Mouse (Mus musculus): Measurements from ENCODE around the gene Pttg1.

Pttg1 gene

DNA sequence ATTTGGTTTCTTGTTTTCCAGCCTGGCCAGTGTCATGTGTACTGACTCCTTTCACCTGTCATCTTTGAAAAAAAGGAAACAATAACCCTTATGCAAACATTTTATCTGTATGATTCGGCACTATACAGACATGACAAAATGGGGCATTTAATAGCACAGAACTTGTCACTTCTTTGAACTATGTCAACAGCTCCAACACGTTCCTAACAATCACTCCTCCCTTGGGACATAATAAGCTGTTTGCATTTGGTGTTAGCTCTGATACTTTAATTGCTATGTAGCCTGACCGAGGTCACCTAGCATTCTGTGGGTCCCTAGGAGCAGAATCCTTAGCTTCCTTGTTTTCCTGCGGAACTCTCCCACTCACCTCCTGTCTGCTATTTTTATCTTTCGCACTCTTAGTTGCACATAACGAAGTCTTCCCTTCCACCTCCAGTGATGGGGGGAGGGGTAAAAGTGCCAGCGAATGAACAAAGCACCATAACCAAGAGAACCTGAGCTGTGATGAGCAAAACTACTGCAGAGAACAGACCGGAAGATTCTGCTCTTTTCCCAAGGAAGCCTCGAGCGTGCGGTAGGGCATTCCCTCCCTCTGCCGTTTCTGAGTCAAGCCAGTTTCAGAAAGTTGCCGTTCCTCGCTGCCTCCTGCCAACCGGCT, 21.8 kb downstream of the Pttg1 start:
- no peak for DNase-seq

DNA sequence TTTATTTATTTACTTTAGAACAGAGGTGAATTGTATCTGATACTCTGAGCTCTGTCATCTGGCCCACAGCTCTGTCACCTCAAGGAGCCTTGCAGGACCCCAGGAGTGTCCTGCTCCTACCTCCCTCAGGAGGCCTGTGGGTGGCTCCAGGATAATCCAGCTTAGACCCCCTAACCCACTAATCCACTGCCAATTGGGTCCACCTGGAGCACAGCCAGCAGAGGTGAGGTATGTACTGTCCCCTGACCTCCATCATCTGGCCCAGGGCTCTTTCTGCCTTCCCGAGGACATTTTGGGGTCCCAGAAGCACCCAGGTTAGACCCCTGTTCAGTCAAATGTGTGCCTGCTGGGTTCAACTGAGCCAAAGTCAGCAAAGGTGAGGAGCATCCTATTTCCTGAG, 25.9 kb downstream of the Pttg1 start:
- no peak for DNase-seq

DNA sequence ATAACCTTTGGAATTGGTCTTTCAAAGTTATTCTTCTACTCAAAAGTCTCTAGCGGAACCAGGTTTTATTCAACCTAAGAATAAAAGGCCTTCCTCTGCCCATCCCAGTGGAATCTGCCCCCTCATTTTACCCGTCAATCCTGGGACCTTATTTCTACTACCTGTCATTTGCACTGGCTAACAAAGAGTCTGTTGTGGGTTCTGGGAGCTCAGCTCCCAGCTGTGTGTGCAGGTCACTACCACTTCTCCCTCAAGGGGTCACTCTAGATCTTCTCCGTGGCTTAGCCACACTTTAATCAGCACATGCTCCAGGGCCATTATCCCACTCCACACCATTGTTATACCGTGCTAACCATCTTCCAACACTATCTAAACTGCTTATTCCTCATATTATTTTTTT, 26.8 kb downstream of the Pttg1 start:
- no peak for DNase-seq

DNA sequence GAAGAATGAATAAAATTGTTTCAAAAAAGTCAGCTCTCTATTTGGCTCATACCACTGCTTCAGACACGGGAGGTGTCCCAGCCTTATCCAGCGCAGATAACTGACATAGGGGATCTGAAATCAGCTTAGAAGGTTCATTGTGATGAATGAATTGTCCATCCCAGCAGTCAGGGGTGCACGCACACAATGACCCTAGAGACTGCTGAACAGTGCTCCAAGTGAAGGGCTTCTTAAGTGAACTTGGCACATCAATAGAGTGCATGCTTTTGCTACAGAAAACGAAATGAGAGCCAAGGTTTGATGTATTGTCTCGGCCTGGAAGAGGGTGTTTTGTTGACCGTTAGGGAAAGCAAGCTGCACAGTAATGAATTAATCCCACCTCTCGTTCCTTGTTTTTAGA, 29.4 kb downstream of the Pttg1 start:
- no peak for DNase-seq

DNA sequence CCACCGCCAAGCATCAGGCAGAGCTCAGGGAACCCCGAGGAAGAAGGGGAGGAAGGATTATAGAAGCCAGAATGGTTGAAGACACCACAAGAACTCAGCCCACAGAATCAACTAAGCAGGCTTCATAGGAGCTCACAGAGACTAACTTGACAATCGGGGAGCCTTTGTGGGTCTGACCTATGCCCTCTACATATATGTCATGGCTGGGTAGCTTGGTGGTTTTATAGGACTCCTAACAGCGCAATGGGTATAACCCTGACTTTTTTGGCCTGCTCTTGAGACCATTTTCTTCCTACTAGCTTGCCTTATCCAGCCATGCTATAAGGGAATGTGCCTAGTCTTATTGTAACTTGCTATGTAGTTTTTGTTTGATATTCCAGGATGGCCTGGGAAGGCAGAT, 29.8 kb downstream of the Pttg1 start:
- DNase-seq: no peak

DNA sequence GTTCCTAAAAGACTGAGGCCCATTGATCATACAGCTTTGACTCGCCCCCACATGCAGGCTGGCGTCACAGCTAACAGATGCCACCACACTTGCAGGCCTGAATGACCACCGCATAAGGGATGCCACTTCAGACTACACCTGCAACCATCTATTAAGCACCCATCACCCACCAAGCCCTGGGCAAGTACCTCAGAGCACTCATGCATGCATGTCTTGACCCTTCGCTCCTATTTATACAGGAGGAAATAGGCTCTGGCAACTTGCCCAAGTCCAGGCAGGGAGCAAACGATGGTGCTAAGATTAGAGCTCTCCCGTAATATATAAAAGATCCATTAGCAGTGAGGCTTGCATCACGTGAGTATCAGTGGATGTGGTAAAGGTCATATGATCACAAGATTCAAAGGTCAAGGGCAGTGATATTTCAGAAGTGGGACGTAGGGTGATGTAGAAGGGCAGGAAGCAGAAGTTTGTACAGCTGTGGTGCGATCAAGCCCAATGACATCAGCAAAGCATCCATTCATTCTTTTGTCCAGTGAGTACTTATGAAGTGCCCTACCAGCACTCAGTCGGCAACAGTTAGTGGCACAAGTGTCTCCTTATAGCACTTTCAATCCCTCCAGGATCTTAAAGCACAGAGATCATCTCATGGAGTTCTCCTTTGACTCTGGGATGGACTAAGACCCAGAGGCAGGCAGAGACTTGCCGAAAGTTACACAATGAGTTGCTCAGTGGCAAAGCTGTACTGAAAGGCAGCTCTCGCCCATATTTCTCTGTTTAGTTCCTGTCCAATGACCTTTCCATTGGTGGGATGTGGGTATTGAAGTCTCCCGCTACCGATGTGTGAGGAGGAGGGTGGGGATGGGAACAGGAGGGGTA, 30.7 kb downstream of the Pttg1 start:
- DNase-seq: no peak

DNA sequence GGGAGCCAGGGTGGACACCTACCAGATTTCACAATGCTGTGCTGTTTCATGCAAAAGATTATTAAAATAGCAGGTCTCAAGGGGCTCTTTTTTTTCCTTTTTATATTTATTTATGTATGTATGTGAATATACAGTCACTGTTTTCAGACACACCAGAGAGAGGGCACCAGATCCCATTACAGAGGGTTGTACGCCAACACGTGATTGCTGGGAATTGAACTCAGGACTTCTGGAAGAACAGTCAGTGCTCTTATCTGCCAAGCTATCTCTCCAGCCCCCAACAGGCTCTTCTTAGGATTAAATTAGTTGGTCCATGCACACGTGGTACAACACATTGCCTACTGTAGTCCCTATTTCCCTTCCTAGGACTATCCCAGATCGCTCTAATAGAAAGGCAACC, 32.7 kb downstream of the Pttg1 start:
- DNase-seq: no peak

DNA sequence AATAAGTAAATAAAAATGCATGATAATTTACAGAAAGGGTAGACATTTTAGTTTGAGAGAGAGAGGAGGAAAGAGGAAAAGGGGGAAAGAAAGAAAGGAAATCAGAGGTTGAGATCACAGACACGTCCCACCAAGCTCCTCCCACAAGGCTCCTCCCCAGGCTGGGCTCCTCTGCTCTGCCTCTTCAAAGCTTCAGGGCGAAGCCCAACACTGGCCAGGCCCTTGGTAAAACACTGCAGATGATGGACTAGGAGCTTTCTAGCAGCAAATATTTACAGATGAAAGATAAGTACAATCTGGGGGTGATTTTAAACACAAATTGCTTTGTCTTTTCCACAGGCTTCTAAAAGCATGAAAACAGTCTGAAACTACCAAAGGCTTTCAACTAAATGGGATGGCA, 33.3 kb downstream of the Pttg1 start:
- no peak for DNase-seq

DNA sequence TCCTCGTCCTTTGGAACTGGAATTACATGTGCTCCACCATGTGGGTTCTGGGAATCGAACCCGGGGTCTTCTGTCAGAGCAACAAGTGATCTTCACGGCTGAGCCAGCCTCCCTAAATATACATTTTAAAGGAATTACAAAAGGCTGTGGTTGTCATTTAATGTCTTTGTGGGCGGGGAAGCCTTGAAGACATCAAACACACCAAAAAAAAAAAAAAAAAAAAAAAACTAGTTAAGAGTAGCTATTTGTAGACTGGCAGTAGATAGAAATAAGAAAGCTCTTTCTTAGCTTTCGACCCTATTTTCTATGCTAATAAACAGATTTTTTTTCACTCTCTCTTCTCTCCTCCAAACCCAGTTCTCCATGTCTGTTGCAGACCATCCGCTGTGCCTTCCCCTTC, 36.9 kb downstream of the Pttg1 start:
- DNase-seq: no peak

DNA sequence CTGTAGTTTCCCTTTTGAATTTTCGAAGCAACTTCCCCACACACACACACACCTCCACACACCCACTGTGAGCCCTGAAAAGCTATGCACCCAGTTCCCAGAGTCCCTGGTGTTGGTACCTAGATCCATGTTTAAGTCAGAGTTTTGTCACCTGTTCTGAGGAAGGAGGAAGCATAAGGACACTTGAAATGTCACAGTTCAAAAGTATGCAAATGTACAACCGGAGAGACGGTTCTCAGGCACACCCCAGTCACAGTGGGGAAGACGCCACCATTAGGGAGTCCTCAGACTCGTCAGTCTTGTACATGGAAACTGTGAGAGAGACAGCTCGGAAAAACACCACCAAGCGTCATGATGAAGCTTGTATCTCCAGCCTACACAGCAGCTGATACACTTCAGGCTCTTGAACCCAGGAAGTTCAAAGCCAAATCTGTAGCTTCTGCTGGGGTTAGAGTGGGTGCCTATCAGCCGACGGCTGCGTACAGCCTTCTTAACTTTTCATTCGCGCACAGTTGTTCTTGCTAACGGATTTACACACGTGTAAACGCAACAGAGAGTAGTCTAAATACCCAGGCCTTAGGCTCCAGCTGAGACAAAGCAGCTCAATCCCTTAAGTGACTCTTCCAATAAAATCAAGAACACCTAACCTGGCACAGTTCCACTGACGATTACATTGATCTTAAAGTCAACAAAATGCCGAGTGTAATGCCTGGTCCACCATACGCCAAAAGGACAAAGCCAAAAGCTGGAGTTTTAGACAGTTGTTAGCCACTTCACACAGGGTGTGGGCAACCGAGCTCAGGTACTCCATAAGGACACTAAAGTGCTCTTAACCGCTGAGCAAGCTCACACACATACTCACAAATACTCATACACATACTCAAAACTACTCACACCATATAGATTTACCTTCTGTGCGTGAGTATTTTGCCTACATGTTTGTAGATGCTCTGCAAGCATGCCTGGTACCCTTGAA, 37.6 kb downstream of the Pttg1 start:
- no peak for DNase-seq

DNA sequence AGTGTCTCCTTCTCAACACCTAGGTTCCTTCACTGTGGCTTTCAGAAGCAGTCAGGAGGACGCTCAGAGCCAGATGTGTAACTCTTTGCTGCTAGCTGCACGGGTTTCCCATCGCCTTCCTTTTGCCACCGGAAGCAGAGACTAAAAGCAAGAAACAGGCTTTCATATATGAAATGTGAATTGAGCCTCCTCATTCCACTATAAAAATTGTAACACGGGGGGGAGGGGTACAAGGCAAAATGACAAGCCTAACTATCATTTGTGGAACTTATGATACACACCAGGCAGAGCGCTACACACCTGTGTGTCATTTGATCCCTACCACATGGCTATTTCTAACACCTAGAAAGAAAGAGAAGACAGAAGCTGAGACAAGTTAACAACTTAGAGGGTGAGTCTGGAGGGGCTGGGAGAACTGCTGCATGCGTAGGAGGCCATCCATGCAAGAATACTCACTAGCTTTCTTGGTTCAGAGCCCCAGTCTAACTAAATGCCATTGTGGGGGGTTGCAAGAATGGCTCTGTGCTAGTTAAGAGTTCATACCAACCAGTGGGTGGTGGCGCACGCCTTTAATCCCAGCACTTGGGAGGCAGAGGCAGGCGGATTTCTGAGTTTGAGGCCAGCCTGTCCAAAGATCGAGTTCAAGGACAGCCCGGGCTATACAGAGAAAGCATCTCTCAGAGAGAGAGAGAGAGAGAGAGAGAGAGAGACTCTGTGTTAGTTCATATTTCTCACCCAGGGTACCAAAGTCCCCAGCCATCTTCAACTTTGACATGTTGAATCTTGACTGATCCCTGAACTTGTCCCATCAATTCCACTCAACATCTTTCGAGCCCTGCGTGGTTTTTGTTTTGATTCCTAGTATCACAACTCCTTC, 38.8 kb downstream of the Pttg1 start:
- no peak for DNase-seq

DNA sequence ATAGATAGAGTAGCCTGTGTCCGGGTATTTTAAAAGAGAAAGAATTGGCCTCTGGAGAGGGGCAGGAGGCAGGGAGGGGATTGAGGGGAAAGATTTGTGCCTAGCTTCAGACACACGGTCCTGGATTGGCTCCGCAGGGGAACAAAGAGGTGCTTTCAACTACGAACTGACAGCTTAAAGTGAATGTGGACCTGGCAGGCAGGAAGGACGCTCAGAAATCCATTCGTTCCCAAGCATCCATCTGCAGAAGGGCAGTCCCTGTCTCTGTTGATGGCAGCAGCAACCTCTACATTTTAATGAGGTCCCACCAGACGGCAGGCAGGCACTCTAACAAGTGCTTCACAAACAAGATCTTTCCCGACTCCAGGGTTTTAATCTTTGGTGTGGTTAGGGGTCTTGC, 40.3 kb downstream of the Pttg1 start:
- DNase-seq: no peak

DNA sequence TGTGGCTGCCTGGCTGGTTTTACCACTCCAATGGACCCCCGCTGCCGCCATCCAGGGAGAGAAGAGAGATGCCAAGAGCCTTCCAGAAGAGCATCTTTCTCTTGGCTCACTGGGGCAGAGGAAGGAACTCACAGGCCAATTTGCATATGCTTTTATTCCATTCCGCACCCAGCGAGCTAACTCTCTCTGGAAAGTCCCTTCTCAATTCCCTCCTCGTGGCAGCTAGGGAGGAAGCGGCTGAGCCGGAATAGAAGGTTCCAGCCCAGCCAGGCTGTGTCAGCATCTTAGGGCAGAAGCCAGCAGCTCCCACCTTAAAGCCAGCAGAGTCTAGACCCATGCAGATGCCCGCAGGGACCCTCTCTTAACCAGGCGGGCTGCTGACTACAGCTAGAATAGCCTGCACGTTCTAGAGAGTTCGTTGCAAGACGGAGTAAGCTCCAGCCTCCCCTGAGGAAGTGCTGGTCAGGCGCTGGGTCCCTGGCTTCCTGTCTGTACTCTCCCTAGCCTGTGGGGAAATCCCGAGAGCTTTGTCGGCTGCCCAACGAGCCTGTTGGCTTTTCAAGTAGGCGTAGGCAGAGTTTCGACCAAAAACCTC, 40.9 kb downstream of the Pttg1 start:
- DNase-seq: peak; percentile 16

DNA sequence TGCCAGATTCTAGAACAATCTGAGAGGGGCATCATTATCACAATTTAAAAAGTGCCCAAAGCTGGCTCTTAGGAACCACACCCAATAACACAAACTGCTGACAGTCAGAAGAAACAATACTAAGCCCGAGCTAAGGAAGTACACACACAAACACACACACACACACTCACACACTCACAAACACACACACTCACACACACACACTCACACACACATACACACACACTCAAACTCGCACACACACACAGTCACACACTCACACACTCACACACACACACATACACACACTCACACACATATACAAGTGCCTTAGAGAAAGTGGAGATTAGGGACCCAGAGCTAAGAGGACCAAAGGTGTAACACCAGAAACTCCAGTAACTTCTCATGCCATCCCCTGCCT, 42.5 kb downstream of the Pttg1 start:
- DNase-seq: no peak

DNA sequence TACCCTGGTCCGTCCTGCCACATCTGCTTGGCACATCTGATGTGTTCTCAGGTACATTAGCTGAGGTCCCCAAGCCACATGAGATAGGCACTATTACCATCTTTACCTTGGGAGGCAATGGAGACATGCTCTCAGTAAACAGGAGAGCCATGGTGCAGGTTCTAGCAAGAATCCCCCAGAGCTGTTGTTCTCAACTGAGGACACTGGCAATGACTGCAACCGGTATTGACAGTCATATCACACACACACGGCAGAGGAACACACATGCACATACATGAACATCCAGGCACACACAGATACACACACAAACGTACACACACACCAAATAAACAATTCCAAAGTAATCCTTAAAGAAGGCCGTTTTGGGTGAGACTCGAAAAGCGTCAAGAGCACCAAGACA, 45.1 kb downstream of the Pttg1 start:
- DNase-seq: no peak

DNA sequence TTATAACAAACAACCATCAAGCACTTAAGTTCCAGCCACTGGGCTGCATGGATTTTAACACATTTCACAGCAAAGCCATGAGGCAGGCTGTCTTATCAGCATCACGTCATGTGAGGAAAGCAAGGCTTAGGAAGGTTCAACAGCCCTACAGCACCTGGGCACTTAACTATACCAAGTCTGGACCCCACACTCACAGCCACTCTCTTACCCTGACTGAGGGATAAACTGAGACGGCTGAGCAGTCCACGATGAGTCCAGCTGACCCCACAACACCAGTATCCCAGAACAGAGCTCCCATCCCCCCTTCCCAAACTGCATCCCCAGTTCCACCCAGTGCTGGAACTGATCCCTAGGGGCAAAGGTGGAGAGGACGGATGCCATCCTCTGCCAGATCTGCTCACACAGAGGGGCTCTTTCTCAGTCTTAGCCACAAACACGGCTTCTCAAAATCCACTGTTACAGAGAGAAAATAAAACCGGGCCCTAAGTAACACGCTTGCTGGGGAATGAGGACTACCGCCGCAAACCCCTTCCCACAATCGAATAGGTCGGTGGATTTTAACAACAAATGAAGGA, 46.1 kb downstream of the Pttg1 start:
- no peak for DNase-seq

DNA sequence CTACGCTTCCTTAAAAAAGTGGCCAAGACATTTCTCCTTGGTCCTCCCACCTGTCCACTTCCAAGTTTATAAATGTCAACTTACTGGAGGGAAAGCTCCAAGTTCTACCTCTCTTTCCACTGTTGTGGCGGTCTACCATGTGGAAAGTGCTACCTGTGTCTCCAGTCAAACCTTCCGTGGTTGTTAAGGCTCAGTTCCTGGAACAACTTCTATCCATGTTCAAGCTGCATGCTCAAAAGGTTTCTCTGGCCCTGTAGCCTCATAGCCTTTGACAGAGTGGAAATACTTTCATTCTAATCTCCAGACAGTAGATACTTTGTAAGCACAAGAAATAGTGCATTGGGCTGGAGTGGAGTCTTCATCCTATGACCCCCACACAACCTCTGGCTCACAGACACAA, 46.6 kb downstream of the Pttg1 start:
- no peak for DNase-seq

DNA sequence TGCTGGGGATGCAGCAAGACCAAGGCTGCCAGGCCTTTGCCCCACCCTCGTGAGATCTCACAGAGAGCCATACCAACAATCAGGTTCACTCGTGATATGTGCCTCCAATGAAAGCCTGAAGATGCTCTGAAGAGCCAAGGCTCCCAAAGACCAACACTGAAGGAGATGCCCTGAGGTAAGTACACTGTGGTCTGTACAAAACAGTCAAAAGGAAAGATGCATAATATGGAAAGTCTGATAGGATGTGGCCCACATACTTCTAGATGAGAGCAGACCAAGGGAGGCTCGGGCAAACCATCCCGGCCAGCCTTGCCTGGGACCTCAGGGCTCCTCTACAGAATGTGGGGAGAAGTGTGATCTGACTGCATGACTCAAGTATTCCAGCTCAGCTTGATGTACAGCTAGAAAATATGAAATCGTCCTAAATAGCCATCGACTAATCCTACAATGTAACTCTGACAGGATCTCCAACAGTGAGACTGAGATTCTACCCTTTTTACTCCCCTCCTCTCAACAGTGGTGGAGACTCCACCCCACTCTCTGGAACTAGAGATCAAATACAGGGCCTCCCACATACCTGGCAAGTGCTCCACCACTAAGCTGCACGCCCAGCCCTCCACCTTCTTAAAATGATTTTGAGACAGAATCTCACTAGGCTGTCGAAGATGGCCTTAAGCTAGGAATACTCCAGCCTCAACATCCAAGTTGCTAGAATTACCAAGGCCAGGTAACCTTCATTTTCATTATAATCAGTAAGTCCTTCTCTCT, 48.8 kb downstream of the Pttg1 start:
- DNase-seq: no peak

DNA sequence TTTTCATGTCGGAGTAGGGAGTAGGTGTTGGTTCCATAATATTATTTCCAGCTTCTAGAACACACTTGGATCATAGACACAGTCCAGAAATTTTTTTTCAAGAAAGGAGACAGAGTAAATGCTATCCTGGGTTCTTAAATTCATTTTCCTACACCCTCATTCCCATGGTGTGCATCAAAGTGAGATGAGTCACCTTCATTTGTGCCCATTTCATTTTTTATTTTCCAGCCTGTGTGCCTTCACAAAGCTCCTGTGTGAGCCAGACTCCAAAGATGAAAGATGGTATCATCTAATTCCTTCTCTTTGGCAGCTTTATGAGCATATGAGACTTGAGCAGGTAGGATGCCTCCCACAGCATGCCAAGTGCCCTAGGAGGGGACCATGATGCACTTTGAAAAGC, 49.5 kb downstream of the Pttg1 start:
- no peak for DNase-seq

DNA sequence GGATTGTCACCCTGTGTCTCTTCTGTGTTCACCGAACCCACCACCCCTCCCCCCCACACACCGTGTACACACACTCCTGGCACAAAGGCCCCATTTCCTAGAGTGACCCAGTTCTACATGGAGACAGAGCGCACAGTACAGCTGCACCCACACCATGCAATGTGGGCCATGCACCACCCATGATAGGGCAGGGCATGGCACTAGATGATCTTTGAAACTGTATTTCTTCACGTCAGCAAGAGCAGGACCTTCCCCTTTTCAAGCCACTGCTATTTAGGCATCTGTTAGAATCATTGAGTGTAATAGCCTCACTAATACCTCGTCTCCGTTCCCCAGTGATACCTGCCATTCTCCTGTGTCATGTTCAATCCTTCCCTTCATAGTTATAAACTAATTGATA, 51.1 kb downstream of the Pttg1 start:
- no peak for DNase-seq

DNA sequence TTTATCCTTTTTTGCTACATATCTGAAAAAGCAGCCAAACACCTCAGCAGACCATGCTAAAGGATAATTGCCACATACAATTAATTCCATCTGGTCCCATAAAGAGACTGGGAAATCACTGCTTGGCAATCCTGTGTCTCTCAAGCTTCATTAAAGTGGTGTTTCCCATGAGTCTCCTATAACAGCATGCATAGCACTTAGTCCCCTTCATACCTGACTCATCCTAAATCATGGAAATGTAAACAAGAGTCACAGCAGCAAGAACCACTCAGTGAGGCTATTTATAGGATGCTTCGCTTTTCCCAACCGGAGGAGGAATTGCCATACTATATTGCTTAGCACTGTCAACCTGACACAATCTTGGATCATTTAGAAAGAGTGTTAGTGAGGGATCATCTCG, 52.7 kb downstream of the Pttg1 start:
- DNase-seq: no peak

Data from cerebellum, adult 9-11 months (tissue).